Mouse (Mus musculus) 3134 (cell line): ENCODE results near the gene Plxna4.
"Not testable (repeated sequence)": the region's sequence is repeated elsewhere in the genome, so short reads cannot be mapped to it uniquely, and the experiment has no call there.

ENCODE experiments used
- DNase-seq: peaks from one replicate; pipeline ENCODE4 v3.0.0-alpha.2; 2011; ENCODE audit warnings: low spot score; ENCODE audit not compliant: insufficient read length; ENCODE audit errors: extremely low read depth

Gene Plxna4

DNA sequence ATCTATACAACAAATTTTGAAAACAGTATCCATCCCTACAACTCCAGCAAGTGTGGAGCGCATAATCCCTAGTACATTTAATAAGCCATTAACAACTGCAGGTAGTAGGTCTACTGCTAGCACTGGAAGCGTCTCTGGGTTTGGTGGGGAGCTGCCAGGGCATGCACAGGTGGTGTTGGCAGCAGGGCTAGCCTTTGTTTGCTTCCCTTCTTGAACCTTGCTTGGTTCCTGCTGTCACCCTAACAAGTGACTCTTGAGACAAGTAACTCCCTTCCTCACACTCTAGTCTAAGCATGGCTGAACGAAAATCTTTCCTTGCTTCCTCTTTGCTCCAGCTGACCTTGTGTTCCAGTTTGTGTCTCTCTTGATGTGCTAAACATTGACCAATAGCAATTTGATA is 44.0 kb downstream of the Plxna4 start:
- no peak for DNase-seq

- no peak for DNase-seq
Measured at GRCm38 (mm10) chr6:32540155-32540554, 47.8 kb downstream of the Plxna4 start.

- no peak for DNase-seq
Measured at GRCm38 (mm10) chr6:32533962-32534740, 53.8 kb downstream of the Plxna4 start.

DNA sequence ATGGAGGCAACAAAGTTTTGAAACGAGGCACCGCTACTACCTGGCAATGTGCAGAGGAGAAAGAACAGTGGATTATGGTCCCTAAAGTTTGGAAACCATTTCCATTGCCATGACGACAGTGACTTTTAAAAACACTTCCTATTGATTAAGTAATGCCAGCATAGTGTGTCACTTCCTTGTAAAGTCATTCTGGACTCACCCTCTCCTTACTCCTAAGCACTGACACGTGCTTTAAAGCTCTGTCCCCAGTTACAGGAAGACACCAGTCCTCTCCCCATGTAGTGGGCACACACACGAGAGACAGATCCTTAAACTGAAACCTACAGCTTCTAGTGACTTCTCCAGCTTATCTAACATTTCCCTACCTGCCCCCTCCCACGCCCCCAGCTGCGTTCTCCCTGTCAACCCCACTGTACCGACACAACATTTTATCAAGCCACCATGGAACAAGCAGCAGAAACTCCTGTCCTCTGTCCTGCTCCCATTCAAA is 59.9 kb downstream of the Plxna4 start:
- DNase-seq = no peak

- DNase-seq = no peak
Measured at GRCm38 (mm10) chr6:32527518-32527917, 60.5 kb downstream of the Plxna4 start.

- no peak for DNase-seq
Measured at GRCm38 (mm10) chr6:32526762-32527161, 61.2 kb downstream of the Plxna4 start.

DNA sequence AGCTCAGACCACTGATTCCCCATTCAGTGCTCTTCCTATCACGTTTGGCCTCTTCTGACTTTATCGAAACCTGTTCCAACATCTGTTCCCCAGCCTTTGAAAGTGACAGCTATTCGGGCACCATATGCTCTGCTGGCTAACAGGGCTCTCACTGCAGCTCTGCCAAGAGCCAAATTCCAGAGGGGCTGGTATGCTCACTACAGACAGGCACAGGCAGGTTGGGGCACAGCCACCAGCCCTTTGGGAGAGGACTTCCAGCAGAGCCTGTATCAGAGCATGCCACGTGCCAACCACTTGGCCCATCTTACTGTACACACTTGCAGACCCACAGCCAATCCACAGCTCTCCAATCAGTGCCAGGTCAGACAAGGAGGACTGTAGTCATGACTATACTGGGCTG is 67.9 kb downstream of the Plxna4 start:
- DNase-seq = no peak

- no peak for DNase-seq
Measured at GRCm38 (mm10) chr6:32518617-32519016, 69.4 kb downstream of the Plxna4 start.

DNA sequence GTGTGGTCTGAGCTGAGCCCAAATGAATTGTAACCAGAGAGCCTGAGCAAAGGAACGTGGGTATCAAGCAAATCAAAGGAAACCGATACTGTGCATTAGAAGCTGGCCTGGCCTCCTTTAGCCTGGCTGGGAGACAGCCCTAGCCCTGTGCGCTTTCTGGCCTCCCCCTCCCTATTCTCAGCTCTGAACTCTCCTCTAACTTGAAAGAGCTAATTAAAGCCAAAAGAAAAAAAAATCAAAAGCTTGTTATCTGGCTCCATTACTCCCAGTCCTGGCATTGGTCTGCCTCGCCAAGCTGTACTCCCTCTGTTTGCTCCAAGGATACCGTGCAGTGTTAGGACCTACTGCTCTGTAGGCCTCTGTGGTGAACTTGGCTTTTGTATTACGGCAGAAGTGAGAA is 73.9 kb downstream of the Plxna4 start:
- DNase-seq = no peak

GRCm38 (mm10) chr6:32512010-32512409 is 76.0 kb downstream of the Plxna4 start:
- DNase-seq = no peak

DNA sequence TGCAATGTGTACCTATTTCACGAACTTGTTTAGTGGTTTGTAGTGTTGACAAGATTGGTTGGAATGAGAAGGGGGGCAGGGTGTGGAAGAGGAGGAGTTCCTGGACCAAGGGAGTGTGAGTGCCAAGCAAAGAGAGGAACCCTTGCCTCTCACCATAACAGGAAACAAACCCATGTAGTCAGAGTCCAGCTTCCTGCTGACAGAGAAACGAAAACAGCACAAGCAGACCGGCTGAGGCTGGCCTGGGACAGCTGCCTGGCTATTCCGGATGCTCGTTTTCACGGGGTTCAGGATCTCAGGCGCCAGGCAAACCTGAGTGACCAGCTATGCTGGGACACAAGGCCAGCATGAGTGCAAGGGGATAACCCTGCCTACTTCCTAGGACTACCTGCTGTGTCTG is 77.1 kb downstream of the Plxna4 start:
- DNase-seq = no peak

DNA sequence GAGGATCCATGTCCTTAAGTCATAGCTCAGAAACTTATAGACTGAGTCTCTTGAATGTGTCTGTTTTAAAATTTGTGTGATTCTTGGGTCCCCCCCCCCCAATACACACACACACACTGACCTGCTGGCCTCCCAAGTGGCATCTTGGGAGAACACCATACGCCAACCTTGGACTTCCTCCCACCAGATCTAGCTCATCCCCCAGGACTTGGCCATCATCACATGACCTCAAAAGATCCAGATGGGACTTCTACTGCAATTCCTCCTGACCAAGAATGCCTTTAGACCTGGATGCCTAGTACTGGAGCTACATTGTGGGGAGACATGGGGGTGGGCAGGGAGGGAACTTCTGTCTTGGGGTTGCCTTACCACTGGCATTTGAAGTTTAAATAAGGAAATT is 77.5 kb downstream of the Plxna4 start:
- DNase-seq = no peak

DNA sequence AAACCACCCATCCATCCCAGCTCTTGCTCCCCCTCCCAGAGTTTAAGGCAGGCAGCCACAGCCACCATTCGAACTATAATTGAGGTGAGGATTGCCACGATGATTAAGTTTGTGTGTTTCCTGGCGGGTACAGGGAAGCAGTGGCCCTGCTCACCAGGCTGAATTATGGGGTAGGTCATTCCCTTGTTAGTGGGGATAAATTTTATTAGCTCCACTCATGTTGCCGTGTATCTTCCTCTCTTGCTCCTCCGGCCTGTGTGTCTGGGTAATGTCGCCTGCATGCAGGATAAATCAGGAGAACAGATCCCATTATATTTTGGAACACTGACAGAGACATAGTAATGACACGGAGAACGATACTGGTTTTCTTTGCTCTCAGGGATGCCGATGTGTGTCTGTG is 78.9 kb downstream of the Plxna4 start:
- DNase-seq = no peak

GRCm38 (mm10) chr6:32504963-32505362 is 83.0 kb downstream of the Plxna4 start:
- DNase-seq = no peak

DNA sequence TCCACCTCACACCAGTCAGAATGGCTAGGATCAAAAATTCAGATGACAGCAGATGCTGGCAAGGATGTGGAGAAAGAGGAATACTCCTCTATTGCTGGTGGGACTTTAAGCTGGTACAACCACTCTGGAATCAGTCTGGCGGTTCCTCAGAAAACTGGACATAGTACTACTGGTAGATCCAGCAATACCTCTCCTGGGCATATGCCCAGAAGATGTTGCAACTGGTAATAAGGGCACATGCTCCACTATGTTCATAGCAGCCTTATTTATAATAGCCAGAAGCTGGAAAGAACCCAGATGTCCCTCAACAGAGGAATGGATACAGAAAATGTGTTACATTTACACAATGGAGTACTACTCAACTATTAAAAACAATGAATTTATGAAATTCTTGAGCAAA is 86.8 kb downstream of the Plxna4 start:
- not testable (repeated sequence) for DNase-seq

DNA sequence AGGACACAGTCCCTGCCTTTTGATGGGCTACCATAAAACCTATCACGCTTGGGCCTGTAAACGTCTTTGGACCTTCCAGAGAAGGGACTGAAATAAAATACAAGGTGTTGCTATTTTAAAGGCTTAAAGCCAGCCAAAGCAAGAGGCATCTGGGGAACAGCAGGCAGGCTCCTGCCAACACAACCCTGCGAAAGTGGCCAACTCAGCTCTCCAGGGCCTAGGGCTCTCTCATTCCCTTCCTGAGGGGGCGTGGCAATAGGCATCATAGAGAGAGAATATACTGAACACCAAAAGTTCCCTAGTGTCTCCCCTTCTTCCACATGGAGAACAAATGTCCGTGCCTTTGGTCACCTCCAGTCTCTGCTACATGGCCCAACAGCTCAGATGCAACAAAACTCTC is 89.9 kb downstream of the Plxna4 start:
- no peak for DNase-seq

- no peak for DNase-seq
Measured at GRCm38 (mm10) chr6:32496109-32496508, 91.9 kb downstream of the Plxna4 start.

DNA sequence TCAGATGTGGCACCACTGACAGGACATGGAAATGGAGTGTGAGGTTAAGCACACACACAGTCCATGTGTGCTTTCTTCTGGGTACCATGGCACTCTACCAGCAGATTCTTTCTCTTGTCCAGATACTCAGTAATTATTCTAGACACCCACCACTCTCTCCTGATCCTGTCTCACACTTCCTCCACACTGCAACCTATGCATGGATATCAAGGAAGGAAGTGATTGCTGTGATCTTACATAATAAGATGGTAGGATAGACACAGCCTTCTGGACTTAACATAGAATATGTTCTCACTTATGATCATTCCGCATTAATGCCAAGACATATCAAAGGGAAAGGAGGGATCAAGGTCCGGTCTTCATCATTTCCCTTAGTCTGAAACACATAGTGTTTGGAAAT is 92.5 kb downstream of the Plxna4 start:
- DNase-seq = no peak

DNA sequence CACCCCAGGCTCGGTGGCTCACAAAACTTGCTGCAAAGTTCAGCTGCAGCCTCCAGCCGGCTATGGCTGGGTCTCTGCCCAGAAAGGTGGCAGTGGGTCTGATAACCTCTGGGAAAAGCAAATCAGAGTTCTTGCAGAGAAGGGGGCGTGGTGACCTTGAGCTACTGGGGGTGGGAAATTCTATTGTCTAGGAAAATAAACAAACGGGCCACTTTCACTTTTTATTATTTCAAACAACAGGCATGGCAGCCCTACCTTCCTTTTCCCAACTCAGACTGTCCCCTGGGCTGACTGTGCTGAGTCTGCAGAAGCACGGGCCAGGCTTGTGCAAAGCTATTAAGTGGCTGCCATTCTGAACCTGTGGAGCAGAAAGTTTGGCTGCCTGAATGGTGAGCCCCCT is 94.4 kb downstream of the Plxna4 start:
- DNase-seq = no peak

DNA sequence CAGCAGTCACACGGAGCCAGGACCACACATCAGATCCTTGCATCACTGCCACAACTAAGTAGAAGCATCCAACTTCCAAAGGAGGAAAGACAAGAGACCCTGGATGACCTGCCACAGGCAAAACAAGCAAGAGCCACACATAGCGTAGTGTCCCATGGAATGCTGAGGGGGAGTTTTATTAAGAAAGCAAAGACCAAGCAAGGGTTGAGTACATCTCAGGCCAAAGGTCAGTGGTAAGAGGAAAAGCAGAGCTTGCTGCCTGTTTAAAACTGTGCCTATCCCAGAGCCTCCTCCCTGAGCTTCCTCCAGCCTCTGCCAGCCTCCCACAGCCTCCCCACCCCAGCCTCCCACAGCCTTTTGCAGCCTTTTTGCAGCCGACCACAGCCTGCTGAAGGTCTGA is 100.9 kb downstream of the Plxna4 start:
- no peak for DNase-seq

DNA sequence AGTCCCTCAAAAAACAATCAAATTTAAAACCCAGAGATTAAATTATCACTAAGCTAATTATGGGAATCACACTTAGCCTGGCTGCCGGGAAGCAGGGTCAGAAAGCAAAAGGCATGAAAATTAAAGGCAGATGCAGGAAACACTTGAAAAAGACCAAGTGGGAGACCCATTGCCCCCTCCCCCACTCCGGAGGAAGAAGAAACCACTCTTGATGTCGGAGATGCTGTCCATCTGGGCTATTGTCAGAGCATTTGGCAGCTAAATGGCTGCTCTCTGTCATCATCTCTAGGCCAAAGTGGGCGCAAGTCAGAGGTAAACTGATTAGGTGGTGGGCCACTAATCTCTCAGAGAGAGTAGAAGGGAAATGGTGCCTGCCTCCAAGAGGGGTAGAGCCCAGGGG is 105.5 kb downstream of the Plxna4 start:
- no peak for DNase-seq

DNA sequence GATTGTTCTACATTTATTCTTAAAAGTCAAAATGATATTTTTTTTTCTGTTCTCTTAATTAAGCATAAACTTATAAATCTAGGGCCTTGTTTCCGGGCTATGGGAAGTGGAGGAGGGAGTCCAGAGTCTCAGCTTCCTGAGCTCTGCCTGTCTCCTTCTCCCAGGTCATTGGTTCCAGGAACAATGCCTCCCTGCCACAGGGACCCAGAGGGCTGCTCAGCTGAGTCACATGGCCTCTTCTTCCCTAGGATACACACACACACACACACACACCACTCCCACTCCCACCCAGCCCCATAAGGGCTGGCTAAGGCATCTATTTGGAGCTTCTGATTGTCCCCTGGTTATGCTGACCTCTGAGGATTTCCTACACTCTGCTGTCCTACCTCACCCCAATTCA is 107.3 kb downstream of the Plxna4 start:
- DNase-seq = no peak

DNA sequence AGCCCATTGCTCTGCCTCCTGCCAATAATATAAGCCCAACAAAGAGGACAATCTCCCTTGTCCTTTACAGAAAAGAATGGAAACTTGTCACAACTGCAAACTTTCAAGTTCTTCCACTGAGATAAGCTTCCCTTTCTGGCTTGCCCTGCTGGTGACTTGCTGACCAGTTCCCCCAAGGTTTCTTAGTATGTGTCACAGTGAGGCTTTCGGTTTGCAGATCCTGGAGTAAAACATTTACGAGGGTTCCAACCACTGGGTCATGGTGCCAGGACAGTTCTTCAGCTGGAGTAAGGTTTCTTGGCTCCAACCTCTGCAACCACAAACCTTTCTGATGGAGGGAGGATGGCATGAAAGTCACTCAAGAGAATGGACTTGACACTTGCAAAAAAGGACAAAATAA is 108.2 kb downstream of the Plxna4 start:
- no peak for DNase-seq
